Mouse (Mus musculus) thymus, adult 18-20 months (tissue): ENCODE measurements at regions not wholly inside any gene's neighbourhood (a gene's known extent, or its start where the extent isn't known, plus 50 kb on each side); places are given as distances from the start of the nearest gene placed in this dataset.

Experiments used
- DNase-seq, 2 experiments: peaks; one replicate each; pipeline ENCODE4 v3.0.0; 2022; ENCODE audit warnings: mixed read lengths in 2 of 2

DNA sequence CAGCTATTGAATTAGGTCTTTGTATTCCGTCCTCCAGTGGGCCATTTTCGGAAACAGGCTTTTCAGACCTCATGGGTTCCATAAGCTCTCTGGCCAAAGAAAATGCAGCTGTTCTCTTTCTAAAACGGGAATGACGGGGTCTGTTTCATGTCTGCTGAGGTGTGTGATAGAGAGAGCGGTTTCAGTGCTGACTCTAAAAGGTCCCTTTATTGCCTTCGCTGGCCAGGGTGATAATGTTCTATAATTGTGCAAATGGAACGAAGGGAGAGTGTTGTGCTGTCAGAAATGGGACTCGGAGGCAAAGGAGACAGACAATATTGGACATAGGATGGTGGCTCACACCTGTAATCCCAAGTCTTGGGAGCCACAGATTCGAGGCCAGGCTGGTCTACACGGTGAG, 53.5 kb upstream of the Osbpl8 start:
- DNase-seq, result no peak

DNA sequence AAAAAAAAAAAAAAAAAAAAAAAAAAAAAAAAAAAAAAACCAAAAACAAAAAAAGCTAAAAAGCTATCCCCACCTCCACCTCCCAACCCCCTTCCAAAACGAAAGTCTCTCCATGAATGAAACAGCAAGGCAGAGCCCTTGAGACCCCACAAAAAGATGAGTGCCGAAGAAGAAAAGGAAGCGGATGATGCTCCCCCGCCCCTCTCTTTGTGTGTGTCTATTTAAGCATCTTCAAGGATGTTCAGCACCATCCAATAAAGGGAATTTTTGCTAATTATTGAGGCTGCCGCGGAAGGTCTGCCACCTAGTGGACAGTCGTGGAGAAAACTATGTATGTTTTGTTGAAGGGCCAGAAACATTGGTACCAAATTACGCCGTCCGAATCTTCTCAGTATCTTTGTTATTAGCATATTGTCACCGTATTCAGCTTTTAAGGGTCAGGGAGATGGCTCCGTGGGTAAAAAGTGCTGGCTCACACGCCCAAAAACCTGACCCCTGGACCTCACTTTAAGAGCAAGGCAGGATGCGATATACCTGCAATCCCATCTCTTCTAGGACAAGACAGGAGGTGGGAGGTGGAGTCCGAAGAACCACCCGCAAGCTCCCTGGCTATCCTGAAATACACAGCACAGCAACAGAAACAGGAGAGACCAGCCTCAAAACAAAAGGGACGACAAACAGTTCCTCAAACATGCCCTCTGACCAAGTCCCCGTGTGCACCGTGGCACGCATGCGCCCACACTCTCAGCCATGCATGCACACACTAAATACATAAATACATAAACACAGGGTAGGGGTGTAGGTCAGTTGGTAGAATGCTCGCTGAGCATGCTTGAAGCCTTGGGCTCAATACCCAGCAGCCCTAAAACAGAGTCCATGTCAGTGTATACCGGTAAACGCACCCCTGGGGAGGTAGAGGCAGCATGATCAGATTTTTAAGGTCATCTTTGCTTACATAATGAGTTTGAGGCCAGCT, 55.6 kb upstream of the Osbpl8 start:
- peak in 1 of 2 experiments; percentile 29 for DNase-seq

DNA sequence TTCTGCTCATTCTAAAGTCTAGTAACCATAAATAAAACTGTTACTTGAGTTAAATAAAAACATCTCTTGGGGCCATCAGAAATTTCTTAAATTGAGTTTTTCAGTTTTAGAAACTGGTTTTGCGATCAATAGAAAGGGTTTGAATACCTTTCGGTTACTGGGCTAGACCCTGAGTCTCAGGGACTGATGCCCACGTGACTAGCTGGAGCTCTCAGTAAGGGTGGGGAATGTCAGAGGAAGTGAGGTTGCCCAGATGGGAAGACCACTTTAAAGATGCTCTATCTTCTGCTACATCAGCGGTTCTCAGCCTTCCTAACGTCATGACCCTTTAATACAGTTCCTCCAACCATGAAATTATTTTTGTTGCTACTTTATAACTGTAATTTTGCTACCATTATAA, 56.7 kb upstream of the Osbpl8 start:
- DNase-seq, result no peak

- peak; percentile 47 to 65 for DNase-seq
These were observed 57.2 kb upstream of the Osbpl8 start for GRCm38 (mm10) chr10:111107387-111107786.

DNA sequence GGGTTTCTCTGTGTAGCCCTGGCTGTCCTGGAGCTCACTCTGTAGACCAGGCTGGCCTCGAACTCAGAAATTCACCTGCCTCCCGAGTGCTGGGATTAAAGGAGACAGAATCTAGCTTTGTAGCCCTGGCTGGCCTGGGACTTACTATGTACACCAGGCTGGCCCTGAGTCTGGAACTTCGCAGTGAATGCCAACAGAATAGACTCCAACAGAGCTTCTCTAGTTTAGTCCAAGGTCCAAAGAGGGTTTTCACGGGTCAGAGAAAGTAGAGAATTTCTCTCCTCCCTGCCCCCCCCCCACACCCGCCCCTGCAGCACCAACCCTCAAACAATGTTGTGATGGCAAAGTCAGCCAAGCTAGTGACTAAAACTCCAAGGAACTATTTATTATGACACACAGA, 58.1 kb upstream of the Osbpl8 start:
- no peak for DNase-seq

- DNase-seq, result no peak
These were observed 58.9 kb upstream of the Osbpl8 start for GRCm38 (mm10) chr10:111105662-111106061.

GRCm38 (mm10) chr10:111103512-111103911, 61.0 kb upstream of the Osbpl8 start:
- DNase-seq, result no peak

DNA sequence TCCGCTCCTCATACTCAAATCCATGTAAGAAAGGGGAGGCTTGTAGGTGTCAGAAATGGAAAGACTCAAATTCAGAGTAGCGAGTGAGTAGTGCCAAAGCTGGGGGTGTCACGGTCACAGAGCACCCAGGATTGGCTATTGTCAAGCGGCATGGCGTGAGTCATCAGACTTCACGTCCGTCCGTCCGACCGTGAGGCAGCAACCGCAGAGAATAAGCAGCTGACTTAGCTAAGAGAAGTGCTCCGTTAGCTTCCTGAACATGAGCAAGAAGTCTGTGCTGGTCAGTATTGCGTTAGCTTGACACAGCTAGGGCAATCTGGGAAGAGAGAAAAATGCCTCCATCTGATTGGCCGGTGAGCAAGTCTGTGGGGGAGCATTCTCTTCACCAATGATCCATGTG, 61.5 kb upstream of the Osbpl8 start:
- no peak for DNase-seq

GRCm38 (mm10) chr10:111101901-111102761, 62.4 kb upstream of the Osbpl8 start:
- DNase-seq, result no peak

DNA sequence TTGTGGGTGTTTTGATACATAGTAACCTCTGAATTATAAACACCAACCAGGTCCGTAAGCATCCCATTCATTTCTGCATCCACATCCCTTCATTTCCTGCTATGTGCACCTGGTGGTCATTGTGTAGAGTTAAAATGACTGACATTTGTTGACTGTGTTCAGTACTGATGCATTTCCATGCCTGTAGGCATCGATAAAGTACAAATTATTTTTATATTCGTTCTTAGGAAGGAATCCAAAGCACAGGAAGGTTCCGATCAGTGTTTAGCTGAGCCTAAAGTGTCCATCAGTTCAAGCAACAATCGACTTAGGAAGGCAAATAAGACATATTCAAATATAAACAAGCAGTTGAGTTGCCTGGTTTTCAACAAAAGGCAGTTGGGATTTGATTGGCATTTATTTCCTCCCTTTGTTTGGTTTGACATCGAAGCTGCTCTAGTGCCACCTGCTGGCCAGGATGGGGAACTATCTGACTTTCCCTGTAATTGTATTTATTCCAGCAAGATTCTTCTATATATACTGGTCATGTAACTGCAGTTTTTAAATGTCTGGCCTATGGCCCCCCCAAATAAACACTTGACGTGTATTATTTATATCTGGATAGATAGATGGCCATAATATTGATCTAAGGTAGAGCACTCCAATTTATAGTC, 64.6 kb upstream of the Osbpl8 start:
- peak in 1 of 2 experiments; percentile 52 for DNase-seq

DNA sequence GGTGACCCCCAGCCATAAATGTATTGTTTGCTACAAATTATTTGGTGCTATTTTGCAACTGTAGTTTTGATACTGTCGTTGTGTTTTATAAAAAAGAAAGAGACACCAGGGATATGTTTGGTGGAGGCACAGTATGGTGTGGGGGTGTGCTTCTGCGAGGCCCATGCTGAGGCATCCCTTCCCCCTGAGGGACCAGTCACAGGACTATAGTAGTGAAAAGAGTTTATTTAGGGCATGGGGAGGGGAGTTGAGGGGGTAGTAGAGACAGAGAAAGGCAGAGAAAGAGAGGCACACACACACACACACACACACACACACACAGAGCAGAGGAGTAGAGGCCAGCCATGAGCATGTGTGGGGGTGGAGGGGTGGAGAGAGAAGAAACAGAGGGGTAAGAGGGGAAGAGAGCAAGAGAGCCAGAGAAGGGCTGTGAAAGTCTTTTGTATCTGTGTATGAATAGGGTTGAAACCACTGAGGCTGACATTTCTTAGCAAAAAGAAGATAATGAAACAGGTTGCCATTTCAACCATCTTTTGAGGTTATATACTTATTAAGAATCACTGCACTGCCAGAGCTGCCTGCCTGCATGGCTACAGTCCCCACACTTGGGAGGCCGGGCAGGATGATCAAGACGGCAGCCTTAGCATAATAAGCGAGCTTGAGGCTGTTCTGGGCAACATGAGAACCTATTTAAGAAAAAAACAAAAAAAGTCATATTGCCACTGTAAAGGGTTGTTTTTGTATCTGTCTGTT, 65.3 kb upstream of the Osbpl8 start:
- DNase-seq, result no peak

DNA sequence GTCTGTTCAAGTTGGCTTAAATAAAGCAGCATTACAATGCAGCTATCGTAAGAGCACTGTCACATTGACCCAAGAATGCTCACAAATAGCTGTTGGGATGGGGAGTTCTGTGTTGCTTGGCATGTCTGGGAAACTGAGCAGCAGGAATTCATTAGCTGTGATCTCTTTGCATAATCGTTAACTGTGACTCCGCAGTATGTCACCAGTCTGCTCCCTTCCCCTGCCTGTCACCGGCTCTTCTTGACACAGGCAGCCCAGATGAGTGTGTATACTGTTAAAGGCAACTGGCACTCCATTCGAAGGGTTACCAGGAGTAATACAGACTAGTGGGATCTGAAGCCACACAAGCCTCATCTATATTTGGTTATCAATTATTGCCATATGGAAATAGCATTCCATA, 67.3 kb upstream of the Osbpl8 start:
- no peak for DNase-seq

GRCm38 (mm10) chr10:111096811-111097210, 67.7 kb upstream of the Osbpl8 start:
- DNase-seq, result no peak

DNA sequence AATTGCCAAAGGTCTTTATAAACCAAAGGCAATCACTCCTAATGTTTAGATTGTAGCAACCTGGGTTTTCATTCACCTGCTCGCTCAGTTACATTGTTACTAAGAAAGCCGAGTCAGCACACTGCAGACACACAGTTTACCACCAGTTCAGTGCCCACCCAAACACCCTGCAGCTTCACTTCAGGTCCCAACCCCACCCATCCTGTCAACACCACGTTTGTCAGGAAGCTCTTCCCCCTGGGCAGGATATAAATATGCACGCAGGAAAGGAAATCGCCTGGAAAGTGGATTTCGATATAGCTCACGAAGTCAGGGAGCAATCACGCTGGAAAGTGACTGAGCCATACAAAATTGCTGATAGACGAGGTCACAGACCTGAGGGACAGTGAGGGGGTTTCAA, 70.1 kb upstream of the Osbpl8 start:
- DNase-seq, result no peak

- DNase-seq, result no peak
These were observed 75.2 kb upstream of the Osbpl8 start for GRCm38 (mm10) chr10:111089382-111089781.

DNA sequence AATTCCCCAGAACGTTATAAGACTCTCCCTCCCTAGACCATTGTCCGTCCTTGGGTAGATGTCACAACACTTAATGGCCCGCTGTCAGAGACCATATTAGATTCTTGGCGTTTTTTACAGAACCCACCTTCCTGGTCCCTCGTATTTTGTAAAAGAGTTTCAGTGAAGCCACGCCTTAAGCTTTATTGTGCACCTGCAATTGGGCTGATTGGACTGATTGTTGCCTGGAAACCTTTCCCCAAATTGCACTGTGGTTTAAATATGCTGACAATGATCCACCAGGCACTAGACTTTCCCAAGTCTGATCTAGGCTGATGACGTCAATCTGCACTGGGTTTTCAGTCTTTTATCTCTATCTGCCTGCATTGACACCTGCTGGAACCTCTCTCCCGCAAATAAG, 75.6 kb upstream of the Zdhhc17 start:
- no peak for DNase-seq

- no peak for DNase-seq
These were observed 74.4 kb upstream of the Zdhhc17 start for GRCm38 (mm10) chr10:111084267-111084780.

DNA sequence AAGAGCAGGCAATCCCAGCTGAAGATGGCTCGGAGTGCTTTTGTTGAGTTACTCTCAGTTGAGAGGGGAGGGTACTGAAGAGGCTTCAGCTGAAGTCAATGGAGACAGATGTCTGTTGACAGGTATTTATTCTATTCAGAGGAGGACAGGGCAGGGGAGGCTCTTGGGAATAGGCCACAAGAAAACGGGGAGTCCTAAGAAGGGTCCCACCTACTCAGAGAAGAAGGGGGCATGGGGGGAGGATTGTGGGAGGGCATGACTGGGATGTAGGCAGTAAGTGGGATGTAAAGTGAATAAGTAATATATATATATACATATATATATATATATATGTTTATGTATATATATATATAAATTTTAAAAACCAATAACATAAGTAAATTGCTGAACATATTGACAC, 73.9 kb upstream of the Zdhhc17 start:
- DNase-seq, result no peak

- no peak for DNase-seq
These were observed 73.4 kb upstream of the Zdhhc17 start for GRCm38 (mm10) chr10:111083338-111083737.

- DNase-seq, result no peak
These were observed 70.4 kb upstream of the Zdhhc17 start for GRCm38 (mm10) chr10:111080322-111080721.

GRCm38 (mm10) chr10:111079051-111079450, 69.1 kb upstream of the Zdhhc17 start:
- no peak for DNase-seq

DNA sequence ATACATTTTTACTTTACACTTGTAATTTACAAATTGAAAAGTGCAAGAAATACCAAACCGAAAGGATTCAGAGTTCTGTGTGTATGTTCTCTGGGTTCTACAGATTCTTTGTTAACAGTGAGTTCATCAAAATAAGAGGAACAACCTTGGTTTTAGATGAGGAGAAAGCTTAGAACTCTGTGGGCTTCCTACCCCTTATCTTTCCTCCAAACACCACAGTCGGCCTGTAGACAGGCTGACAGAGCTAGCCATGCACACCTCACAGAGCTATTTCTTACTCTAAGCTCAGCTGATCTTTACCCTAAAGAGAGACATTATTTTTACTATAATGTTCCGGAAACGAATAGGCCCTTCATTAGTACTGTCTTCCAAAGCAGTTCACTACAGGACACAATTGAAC, 67.7 kb upstream of the Zdhhc17 start:
- no peak for DNase-seq
